Mouse (Mus musculus): ENCODE results near the gene Ccnl1.
A peak's percentile ranks its signal among the peaks of the same experiment; 100 is the strongest.

Gene Ccnl1

DNA sequence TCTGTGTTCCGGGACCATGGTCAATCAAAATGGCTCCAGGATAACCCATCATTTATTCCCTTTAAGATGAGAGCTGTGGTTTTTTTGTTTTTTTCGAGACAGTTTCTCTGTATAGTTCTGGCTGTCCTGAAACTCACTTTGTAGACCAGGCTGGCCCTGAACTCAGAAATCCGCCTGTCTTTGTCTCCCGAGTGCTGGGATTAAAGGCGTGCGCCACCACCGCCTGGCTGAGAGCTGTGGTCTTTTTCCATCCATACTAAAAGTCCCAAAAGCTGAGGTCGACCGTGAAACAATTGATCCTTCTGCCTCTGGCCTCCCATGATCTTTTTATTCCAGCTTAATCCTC, 764 bp upstream of the Ccnl1 start:
- no peak for DNase-seq

DNA sequence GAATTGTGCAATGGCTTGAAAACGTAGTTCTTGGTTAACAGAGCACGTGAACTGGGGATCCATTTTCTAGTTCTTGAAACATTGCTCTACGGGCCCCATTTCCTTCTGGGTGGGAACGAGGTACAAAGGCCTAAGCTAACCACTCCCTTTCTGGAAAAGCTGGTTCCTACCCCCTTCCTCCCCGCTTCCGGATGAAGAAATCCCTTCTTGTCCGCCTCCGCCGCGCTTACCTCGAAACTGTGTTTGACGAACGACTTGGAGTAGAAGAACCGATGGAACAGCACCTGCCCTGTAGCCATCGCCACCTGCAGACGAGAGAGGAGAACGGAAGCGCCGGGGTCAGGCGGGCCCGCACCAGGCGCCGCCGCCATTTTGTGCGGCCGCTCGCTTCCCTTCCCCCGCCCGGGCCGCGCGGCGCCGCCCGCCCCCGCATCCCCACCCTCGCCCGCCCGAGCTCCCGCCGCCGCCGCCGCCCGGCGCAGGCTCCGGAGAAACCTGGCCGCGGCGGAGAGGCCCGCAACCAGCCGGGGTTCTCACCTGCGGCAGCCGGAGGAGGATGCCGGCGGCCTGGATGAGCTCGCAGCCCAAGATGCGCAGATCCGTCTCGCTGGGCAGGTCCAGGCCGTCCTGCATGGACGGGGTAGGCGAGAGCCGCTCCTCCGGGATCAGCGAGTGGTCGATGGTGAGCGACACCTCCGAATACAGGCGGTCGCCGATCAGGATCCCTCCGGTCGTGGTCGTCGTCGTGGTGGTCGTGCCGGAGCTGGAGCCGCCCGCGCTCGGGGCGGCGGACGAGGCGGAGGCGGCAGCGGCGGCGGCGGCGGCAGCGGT, 563 bp downstream of the Ccnl1 start:
- peak; percentile 67 for DNase-seq

DNA sequence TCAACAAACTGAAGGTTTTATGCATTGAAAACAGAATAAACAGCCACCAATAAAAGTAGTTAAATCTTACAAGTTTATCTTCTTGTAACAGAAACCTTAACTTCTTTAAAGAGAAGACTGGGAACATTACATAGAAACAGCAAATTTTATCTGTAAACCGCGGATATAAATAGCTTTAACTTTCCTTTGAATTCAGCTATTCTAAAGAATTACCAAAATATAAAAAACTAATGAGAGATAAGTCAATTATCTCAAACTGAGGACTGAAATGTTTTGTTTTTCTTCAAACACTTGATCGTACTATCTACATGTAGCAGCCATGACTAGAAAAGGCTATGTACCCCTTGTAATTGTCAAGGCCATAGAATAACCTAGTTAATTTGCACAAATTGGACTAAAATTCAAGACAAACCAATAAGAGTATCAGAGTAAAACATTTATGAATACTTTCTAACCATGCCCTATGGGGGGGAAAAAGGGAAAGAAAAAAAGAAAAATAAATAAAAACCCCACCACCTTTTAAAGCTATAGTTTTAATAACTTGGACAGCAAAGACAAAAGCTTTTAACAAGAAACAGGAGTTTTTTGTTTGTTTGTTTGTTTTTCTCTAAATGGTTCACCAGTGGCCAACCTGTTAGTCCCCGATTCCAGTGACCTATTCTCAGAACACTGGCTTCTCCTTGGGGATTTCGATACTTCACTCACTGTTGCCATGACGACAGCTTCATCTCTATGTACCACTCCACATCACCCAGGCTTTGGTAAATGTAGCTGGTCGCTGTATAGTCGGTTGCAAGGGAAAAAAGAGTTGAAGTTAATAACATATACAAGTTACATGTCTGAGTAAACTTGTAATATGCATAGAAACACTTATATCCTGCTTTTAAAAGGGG, 3.3 kb downstream of the Ccnl1 start:
- DNase-seq: no peak

DNA sequence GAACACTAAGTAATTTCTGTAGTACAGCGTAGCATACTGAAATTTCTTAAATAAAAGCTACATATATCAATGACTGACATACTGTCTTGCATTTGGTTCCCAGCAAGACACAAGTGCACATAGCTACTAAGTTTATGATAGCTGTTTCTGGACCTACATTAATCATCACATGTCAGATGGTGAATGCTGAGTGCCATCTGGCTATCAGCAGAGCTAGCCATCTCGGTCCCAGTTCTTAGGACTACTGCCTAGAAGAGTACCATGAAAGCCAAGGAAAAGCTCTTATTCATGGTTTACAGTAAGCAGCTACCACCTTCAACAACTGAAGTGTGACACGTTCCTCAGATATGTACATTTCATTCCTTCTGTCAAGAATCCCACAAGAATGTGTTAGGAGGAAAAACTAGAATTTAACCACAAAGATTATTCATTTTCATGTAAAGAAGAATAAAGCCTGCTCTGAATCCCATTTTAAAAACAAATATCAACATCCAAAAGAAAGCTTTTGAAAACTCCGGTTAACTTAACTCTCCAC, 7.2 kb downstream of the Ccnl1 start:
- DNase-seq: no peak

DNA sequence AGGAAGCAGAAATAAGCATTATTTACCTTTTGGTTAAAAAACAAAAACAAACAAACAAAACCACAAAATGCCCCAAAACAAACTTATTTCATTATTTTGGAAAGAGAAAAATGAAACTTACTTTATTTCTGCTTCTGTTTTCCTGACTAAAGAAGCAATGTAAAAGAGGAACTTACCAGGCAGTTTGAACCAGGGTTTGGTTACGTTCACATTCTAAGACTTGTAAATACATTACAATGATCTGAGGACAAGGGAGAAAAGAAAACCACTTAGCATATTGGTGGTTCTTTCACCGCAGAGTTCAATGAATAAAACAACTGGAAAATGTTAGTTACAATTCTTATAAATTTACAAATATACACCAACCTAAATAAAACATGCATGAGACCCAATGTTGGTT, 7.7 kb downstream of the Ccnl1 start:
- DNase-seq: no peak

DNA sequence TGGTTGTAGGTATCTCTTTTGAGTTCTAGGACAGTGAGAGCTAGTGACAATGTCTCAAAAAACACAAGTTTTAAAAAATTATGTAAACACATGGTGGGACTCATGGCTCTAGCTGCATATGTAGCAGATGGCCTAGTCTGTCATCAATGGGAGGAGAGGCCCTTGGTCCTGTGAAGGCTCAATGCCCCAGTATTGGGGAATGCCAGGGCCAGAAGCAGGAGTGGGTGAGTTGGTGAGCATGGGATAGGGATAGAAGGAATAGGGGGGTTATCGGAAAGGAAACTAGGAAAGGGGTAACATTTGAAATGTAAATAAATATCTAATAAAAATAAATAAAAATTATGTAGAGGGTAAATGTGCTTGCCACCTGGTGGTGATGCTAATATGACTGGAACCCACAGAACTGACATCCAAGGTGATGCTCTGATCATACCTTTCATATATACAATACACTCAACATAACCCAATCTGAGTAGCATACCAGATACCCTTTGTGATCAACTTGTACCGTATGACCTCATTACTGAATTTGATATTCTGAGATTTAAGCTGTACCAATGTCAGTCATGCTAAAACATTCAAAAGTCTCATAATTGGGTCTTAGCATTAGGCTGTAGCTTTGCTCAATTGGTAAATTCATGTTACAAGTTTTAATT, 12.6 kb downstream of the Ccnl1 start:
- no peak for DNase-seq

DNA sequence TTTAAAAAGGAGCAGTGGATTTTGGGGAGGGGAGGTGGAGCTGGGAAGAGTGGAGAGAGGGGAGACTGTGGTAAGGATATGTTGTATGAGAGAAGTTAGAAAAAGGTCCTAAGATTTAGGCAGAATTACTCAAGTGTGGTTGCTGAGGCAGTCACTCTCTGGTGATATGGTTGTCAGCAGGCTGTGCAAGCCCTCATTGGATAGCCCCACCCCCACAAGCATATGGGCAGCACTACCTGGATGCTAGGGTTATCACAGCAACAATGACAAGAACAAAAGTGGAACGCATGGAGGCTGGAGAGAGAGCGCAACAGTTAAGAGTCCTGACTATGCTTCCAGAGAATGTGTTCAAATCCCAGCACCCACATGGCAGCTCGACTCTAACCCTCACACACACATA, 13.3 kb downstream of the Ccnl1 start:
- DNase-seq: no peak

DNA sequence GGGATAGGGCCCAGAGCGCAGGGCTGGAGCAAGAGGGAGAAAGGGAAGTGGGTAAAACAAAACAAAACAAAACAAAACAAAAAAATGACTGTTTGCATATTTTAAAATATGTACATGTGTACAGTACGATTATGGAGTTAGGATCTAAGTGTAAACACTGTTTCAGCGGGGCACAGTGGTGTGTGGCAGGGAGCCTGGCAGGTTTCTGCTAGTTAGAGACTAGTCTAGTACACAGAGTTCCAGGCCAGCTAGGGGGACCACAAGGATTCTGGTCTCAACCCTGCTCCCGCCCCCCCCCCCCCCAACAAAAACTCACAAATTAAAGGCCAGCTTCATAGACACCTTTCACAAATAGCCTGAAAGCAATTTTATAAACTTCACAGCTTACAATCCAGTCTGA, 14.6 kb downstream of the Ccnl1 start:
- DNase-seq: no peak

DNA sequence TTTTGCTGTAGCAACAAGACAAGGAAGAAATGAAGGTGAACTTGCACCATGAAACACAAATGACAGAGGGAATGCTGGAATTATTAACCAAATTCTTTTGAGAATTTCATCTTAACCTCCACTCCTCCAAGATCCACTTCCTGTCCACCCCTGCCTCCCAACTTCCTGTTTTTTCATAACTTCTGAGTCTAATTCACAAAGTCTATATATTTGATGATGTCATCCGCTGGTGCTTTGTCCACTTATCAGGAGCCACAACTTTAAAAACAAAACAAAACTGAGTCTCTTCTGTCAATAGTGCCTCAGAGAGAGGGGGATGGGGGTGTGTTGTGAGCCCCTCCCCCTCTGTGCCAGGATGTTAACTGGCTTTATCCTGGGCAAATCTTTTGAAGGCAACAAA, 17.0 kb downstream of the Ccnl1 start:
- no peak for DNase-seq

DNA sequence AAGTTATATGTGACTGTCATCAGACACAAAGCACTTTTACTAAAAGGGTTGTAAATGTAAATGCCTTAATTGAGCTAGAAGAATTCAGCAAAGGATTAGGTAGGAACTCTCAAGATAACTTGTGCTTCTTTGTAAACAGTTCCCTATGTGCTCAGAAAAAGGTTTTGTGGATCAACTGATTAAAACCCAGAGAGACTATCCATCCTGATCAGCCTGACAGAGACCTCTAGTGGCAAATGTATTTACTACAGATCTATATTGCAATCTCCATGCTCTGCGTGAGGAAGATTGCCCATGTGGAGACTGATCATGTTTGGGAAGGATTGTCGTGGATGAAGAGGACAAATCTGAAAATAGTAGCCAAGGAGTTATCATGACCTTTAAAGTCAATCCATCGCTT, 19.8 kb downstream of the Ccnl1 start:
- DNase-seq: no peak

DNA sequence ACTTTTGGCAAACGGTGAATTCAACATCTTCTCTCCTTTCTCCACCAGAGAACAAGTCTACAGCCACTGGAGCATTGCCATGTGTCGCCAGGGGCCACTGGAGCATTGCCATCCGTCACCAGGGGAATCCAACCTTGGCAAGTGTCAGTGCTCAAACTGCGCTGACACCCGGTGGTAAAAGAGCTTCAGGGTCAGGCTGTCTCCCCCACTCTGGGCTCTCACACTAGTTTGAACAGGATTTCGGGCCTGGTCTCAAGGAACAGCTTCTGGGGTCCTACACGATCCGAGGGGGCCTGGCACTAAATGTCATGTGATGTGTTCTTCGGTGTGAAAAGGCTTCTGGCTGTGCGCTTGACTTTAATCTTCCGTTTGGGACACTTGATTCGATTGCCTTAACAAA, 21.7 kb downstream of the Ccnl1 start:
- no peak for DNase-seq

DNA sequence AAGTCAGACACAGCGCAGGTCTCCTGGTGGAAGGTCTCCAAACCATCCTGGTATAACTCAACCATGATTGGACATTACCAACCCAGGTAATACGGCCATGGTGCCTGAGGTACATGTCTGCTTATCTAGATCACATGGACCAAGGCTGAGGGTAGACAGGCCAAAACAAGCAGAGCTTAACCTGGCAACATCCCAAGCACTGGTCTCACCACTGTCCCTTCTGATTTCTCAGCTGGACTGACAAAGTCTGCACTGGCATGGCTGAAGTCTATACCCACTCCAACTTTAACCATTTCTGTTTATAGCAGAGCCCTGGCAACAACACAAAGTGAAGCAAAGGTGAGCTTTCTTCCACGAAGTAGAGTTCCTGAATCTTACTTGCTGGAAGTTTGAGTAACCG, 22.9 kb downstream of the Ccnl1 start:
- DNase-seq: no peak

DNA sequence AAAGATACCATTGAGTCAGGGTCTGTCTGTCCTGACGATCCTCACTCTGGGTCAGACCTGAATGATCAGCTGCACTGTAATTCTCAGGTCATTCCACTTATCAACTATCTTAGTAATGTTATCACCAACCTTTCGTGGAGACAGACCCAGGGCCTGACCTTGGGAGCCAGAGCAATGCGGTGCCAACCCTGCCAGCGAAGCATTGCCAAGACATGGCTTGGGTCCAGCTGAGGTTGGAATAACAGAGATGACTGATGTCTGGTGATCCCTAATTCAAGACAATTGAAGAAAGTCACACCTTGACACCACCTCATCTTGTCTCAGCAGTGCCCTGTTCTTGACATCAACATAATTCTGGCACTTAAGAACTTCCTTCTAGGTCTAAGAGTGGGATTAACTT, 24.3 kb downstream of the Ccnl1 start:
- DNase-seq: no peak

DNA sequence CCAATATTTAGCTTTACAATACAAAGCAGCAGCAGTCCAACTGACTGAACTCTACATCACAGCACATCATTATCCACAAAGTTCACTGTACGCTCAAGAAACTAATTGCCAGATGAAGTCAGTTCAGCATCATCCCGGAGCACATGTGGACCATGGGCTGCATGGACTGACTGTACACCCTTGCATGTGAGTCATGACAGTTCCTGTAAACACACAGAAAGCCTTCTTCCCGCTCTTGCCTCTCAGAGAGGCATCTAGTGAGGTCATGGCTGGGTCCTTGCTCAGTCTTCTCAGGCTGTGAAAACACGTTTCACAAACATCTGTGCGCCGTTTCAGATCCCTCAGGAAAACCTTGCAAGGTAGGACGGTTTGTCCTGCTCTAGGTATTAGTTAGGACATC, 26.5 kb downstream of the Ccnl1 start:
- DNase-seq: no peak

DNA sequence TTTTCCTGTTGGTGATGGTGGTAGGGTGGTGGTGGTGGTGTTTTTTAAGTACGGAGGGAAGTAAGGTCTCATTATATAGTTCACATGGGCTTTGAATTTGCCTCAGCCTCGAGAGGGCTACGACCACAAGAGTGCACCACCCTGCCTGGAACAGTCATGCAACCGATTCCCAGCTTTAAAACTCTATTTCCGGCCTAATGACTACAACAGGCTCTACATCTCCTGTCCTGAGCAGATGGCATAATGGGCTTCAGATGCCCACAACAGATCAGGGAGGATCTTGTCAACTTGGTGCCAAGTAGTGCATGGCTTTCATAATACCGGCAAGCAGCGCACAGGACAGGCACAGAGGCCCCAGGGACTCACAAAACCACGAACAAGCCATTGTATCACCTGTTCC, 27.4 kb downstream of the Ccnl1 start:
- DNase-seq: no peak

DNA sequence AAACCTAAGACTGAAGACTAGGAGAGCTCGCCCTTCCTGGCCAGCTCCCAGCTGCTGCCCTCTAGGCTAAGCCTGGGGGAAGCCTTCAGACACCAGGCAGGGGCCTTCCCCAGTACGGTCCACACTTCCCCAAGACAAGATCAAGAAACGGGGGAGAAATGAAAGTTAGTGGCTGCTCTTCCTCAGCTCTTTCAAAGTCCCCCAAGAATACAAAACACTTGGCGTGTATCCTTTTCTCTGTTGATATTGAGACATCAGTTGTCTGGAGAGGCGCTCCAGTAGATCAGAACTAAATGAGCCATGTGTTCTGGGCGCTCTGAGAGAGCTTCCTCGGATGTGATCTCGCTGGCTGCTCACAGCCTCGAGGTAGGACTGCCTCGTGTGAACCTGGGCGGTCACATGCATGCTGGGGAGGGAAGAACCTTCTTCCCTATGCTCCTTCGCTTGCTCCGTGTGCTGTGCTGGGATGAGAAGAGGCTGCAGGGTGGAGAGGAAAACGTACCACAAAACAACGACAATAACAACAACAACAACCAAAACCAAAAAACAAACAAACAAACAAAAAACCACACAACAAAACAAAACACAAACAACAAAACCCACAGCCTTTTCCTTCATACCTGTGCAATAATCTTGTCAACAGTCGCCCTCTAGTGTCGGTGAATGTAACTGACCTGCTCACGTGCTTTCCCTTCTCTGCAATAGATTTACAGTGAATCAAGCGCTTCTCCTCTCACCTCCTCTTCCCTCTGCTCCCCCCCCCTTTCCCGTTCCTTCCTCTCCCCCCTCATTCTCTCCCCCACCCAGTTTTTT, 28.0 kb downstream of the Ccnl1 start:
- peak; percentile 82 for DNase-seq

DNA sequence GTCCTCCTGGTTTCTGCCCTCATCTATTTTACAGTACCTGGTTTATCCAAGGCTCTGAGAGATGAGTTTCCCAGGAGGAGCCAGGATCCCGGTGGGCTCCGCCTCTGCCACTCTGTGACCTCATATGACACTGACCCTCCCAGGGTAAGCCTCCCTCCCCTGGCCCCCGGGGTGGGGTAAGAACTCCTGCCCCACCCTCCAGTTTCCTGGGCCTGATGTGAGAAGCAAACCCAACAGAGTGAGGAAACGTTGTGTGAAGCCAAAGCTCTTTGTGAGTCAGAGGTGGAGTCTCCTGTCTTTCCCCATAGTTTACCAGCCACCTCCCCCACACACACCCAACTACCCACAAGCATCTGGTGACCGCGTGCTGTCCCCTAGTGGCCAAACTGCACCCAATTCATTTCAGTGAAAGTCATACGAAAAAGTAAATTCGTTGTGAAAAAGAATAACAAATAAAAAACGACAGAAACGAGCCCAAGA, 28.7 kb downstream of the Ccnl1 start:
- DNase-seq: peak; percentile 83

DNA sequence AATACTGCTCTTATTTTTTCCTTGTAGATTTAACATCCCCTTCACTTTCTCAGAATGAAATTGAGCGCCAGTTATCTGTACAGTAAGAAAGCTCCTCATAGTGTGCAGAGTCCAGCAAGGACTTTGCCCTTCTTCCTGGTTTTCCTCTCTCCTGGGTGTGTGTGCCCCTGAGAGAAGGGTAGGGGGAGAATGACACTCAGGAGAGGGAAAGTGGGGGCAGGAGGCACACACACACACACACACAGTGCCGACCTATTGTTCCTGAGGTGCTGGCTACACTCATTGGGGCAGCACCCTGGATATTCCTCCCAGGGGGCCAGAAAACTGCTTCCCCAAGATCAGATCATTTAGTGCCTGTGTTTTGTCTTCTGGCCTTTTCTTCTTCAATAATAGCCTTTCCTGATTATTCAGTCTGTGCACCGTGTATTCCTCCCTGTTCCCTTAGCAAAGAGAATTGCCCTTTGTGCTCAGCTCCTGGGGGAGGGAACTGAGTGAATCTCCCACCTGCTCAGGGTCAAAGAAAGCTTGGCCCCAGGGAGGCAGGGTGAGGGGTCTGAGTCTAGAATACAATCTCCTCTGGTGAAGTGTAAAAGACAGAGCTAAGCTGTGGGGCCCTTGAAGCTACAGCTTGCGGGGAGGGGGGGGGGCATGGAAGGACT, 29.3 kb downstream of the Ccnl1 start:
- no peak for DNase-seq

DNA sequence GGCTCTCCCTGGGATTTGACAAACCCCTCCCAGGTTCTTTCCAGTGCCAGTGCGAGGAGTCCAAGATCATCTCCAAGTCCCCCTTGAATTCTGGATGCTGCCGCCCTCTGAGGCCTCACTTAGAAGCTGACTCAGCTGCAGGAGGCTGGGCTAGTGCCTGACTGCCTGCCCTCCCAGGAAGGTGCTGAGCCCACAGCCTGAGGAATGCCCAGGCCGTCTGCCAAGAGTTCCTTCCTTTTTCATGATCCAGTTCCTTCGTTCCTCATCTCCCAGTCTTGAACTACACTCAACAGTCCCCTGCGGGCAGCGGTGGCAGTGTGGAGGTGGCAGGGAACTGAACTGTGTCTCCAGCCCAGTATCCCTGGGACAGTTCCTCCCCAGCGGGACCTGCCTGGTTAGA, 30.4 kb downstream of the Ccnl1 start:
- peak; percentile 69 for DNase-seq

DNA sequence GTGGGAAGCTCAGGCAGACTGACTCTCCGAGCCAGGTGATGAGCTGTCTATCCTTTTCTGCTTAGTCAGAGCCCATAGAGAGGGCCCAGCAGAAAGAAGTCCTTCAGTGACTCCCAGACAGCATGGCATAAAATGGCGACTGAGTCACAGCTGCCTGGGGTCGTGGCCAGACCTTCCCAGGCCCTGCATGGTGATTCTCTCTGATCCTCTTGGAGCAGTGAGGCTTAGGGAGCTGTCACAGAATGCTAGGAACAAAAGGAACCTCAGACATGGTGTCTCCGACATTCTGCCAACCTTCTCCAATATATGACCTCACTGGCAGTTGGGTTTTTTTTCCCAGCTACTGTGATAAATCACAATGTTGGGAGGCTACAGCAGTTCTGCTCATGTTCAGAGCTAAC, 30.9 kb downstream of the Ccnl1 start:
- DNase-seq: no peak

DNA sequence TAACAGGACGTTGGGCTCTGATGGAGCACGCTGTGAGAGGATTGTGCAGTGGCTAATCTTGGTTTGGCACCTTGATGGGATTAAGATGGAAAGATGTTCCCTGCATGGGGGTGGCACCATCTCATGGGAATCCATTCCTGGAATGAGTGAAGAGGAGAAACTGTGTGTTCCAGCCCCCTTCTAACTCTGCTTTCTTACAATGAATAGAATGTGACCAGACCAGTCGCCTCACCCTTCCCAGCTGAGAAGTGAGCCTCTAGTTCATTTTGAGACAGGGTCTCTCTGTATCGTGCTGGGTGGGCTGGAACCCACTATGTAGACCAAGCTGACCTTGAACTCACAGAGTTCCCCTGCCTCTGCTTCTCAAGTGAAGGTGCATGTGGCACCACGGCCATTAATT, 31.6 kb downstream of the Ccnl1 start:
- DNase-seq: no peak

Measured in lung, postnatal 14 days (tissue).